Mouse (Mus musculus): ENCODE data around the gene Abca7. TPM values are rescaled to one million over a fixed set of nuclear protein-coding genes. Genes with fewer than 3 reads are reported as not detected.
A peak's percentile ranks its signal among the peaks of the same experiment; 100 is the strongest.

Abca7 gene
- polyA plus RNA-seq, 1 experiment from 2014 or later = 12.1 TPM

DNA sequence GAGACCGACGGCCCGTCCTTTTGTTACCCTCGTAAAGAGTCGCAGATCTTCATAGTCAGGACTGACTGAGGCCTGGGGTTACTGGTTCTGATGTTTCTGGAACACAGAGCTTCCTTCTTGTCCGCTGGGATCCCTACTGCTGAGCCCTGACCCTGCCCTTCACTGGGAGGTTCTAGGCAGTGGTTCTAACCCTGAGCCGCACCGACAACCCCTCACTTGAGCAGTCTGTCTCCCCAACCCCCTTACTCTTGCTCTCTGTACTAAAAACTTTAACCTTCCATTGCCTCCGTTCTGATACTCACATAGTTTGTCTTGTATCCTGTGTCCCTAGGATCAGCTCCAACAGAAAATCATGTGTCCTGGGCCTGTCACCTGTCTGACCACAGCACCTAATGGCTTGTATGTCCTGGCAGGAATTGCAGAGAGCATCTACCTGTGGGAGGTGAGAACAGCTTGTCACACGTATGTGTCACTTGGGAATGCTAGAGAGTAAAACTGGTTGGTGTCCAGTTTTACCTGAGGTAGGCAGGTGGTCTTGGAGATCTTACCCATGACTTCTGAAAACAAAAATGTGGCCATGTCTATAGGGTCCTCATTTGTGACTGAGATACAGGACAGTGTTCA is 35.5 kb upstream of the Abca7 start:
- Histone ChIP-seq H3K4me3 (peak overlapping the region; percentile 90), H3K36me3 (peaks cover 47% of the 10 kb centered on the region), H3K9me3 (replicated peaks) (no peaks in the 10 kb centered on the region), H3K4me1 (peaks cover 34% of the 10 kb centered on the region), H3K27ac (peak overlapping the region; percentile 75), H3K27me3 (replicated peaks) (no peaks in the 10 kb centered on the region), H3K9ac (peak overlapping the region; percentile 87), H3K4me2 (peak overlapping the region; percentile 91)
- WGBS (ENCODE audit: insufficient replicate concordance) = 10% methylated on average over 10 of the region's 10 CpGs
- no peak for ATAC-seq

- H3K27ac ChIP-seq = no peak overlapping the region
- no peak overlapping the region for H3K4me2 ChIP-seq
- H3K9me3 ChIP-seq (replicated peaks) = no peaks in the 10 kb centered on the region
- H3K9ac ChIP-seq = no peak overlapping the region
- peaks cover 16% of the 10 kb centered on the region for H3K4me1 ChIP-seq
- no peak for ATAC-seq
- WGBS (ENCODE audit: insufficient replicate concordance) = 86% methylated on average over 7 of the region's 7 CpGs
- peaks cover 19% of the 10 kb centered on the region for H3K27me3 ChIP-seq (replicated peaks)
- peaks cover 76% of the 10 kb centered on the region for H3K36me3 ChIP-seq
- H3K4me3 ChIP-seq = no peak overlapping the region
These were observed 31.6 kb upstream of the Abca7 start for GRCm38 (mm10) chr10:79964727-79965126.

DNA sequence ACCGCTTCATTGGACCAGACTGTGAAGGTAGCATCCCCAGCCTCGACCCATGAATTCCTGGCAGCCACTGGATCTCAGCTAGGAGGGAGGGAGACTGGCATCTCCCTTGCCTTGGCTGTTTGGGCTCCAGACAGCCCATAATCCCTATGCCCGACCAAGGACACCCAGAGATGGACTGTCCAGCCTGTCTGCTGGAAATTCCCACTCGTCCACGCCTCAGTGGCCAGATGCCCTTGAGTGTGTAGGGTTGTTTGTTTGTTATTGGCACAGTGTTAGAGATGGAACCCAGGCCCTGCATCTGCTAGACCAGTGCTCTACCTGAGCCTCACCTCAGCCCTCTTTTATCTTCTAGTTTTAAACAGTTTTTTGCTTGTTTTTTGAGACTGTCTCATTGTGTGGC is 31.0 kb upstream of the Abca7 start:
- H3K4me3 ChIP-seq = no peak overlapping the region

DNA sequence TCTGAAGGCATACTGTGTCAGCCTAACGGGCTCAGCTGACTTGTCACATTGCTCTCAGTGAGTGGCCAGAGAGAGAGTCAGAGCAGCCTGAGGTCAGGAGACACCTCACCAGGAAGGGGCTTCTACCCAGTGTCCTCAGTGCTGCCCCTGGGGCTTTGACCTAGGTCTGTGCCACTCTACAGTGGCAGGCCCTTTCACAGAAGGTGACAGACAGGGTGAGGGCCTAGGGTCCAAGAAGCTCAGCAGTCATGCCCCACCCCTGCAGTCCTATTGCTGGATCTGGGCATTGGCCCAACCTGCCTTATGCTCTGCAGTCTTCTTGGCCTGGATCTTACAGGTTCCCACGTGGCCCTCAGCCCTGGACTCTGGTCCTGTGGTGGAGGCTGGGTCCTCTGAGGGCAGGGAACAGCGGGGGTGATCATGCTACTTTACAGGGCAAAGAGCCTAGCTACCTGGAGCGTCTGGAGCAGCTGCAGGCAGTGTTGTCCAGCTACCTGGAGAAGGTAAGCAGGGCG is 29.4 kb upstream of the Abca7 start:
- H3K36me3 ChIP-seq = peaks cover 67% of the 10 kb centered on the region
- ATAC-seq = no peak
- no peak overlapping the region for H3K4me2 ChIP-seq
- 75% methylated on average over 5 of the region's 5 CpGs for WGBS (ENCODE audit: insufficient replicate concordance)
- no peak overlapping the region for H3K9ac ChIP-seq
- H3K4me3 ChIP-seq = no peak overlapping the region
- no peaks in the 10 kb centered on the region for H3K9me3 ChIP-seq (replicated peaks)
- peaks cover 7% of the 10 kb centered on the region for H3K4me1 ChIP-seq
- H3K27ac ChIP-seq = no peak overlapping the region
- H3K27me3 ChIP-seq (replicated peaks) = peaks cover 41% of the 10 kb centered on the region

More for the DNA sequence above, 31.0 kb upstream of the Abca7 start:
- ATAC-seq = no peak
- Histone ChIP-seq H3K4me2 (no peak overlapping the region), H3K27ac (no peak overlapping the region), H3K4me1 (peaks cover 15% of the 10 kb centered on the region), H3K27me3 (replicated peaks) (peaks cover 25% of the 10 kb centered on the region), H3K9ac (no peak overlapping the region), H3K36me3 (peaks cover 76% of the 10 kb centered on the region), H3K9me3 (replicated peaks) (no peaks in the 10 kb centered on the region)
- WGBS (ENCODE audit: insufficient replicate concordance) = 82% methylated on average over 5 of the region's 5 CpGs

DNA sequence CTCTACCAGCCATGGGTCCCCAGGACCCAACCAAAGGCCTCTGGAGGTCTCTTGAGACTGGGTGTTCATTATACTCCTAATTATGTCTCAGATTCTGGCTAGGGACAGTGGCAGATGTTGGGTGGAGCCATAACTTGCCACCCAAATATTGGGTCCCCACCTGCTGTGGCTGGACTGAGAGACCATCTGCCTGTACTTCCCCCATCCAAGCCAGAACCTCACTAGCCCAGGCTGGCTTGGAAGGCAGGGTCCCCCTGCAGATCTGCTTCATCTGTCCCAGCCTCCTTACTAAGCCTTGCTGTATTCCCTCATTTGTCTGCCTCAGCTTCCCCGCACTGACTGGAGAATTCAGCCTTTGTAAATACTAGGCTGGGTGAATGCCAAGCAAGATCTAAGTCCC is 28.1 kb upstream of the Abca7 start:
- no peak overlapping the region for H3K4me3 ChIP-seq
- 83% methylated on average over 1 of the region's 1 CpGs for WGBS (ENCODE audit: insufficient replicate concordance)
- no peak overlapping the region for H3K9ac ChIP-seq
- H3K4me2 ChIP-seq = no peak overlapping the region
- H3K27ac ChIP-seq = no peak overlapping the region
- H3K36me3 ChIP-seq = peaks cover 55% of the 10 kb centered on the region
- H3K27me3 ChIP-seq (replicated peaks) = peaks cover 54% of the 10 kb centered on the region
- no peak for ATAC-seq
- H3K9me3 ChIP-seq (replicated peaks) = no peaks in the 10 kb centered on the region
- H3K4me1 ChIP-seq = peaks cover 7% of the 10 kb centered on the region

DNA sequence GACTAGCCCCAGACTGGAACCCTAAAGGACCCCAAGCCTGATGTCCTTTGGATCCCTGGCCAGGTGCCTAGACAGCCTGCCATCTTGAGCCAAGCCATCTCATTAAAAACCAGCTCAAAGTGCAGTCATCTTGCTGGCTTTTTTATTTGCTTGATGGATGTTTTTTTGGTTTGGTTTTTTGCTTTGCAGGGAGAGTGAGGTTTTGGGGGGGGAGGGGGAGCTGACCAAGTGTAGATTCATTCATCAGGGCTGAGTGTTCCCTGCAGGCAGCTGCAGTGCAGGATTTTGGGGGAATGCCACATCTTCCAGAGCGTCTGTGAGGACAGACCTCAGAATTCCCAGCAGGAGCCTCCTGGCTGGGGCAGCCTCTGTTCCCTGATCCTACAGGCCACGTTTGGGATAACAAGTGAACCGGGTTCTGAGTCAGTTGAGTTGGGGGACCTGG is 27.1 kb upstream of the Abca7 start:
- no peak overlapping the region for H3K4me2 ChIP-seq
- H3K27ac ChIP-seq = no peak overlapping the region
- peaks cover 49% of the 10 kb centered on the region for H3K36me3 ChIP-seq
- 30% methylated on average over 3 of the region's 3 CpGs for WGBS (ENCODE audit: insufficient replicate concordance)
- ATAC-seq = no peak
- H3K4me1 ChIP-seq = peaks cover 7% of the 10 kb centered on the region
- H3K9ac ChIP-seq = no peak overlapping the region
- no peaks in the 10 kb centered on the region for H3K9me3 ChIP-seq (replicated peaks)
- peaks cover 62% of the 10 kb centered on the region for H3K27me3 ChIP-seq (replicated peaks)
- H3K4me3 ChIP-seq = no peak overlapping the region

DNA sequence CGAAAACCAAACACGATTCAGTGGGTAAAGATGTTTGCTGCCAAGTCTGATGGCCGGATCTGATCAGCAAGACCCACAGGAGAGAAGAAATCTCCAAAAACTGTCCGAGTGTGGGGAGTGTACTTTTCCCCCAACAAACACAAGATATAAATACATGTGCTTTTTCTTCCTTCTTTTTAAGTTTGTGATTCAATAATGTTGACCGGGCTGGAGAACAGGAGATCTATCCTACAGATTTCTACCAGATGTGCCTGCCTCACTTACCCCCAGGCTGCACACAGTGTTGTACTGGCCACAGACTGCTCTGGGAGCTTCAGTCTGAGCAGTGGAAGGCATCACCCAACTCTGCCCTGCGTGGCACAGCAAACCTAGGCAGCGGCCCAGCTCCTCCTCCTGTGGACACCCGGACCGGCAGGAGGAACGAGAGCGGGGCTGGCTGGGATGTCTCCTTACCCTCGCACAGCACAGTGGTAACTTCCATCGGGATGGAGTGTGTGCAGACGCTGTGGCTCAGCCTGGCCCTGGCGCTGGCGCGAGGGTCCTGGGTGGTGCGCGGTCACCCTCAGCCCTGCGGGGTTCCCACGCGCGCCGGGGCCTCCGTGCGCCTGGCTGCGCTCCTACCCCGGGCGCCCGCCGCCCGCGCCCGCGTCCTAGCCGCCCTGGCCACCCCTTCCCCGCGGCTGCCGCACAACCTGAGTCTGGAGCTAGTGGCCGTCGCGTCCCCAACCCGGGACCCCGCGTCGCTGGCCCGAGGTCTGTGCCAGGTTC is 25.7 kb upstream of the Abca7 start, which contains the start of gene Grin3b:
Gene Grin3b (plus strand): TSS at position 301 of the 768 bp plus-strand sequence.
- H3K36me3 ChIP-seq = peaks cover 48% of the 10 kb centered on the region
- peak within 1 kb of the TSS; percentile 61 for H3K4me2 ChIP-seq
- peaks cover 7% of the 10 kb centered on the region for H3K4me1 ChIP-seq
- peak within 1 kb of the TSS; percentile 36 for H3K4me3 ChIP-seq
- no peak for ATAC-seq
- whole genome bisulfite sequencing (ENCODE audit: insufficient replicate concordance) = 8% methylated on average over 47 of the region's 47 CpGs
- peaks cover 62% of the 10 kb centered on the region for H3K27me3 ChIP-seq (replicated peaks)
- H3K9me3 ChIP-seq (replicated peaks) = peaks cover 5% of the 10 kb centered on the region
- no peak within 1 kb of the TSS for H3K27ac ChIP-seq
- 0 out of 2 replicates have a peak within 1 kb of the TSS, but pooled peaks have one; percentile 24 for H3K9ac ChIP-seq

DNA sequence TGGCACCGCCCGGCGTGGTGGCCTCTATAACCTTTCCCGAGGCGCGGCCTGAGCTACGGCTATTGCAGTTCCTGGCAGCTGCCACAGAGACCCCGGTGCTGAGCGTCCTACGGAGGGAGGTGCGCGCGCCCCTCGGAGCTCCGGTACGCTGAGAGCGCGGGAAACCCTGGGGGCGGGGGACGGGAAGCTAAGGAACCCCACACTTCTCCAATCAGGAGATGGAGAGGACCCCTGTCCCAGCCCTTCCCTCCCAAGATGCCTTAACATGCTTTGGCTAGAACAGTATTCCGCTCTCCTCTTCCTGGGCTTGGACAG is 25.2 kb upstream of the Abca7 start:
- whole genome bisulfite sequencing (ENCODE audit: insufficient replicate concordance) = 5% methylated on average over 21 of the region's 21 CpGs
- no peak for ATAC-seq
- H3K9ac ChIP-seq = 0 out of 2 replicates have a peak overlapping the region, but pooled peaks have one; percentile 24
- H3K36me3 ChIP-seq = peaks cover 48% of the 10 kb centered on the region
- no peak overlapping the region for H3K27ac ChIP-seq
- H3K27me3 ChIP-seq (replicated peaks) = peaks cover 62% of the 10 kb centered on the region
- H3K4me2 ChIP-seq = peak overlapping the region; percentile 61
- peak overlapping the region; percentile 36 for H3K4me3 ChIP-seq
- H3K9me3 ChIP-seq (replicated peaks) = peaks cover 10% of the 10 kb centered on the region
- H3K4me1 ChIP-seq = peaks cover 7% of the 10 kb centered on the region

DNA sequence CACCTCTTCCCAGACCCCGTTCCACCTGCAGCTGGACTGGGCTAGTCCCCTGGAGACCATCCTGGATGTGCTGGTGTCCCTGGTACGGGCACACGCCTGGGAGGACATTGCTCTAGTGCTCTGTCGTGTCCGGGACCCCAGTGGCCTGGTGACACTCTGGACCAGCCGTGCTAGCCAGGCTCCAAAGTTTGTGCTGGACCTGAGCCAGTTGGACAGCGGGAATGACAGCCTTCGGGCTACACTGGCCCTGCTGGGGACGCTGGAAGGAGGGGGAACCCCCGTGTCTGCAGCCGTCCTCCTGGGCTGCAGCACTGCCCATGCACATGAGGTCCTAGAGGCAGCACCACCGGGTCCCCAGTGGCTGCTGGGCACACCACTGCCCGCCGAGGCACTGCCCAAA is 23.5 kb upstream of the Abca7 start:
- Histone ChIP-seq H3K9ac (no peak overlapping the region), H3K4me1 (peaks cover 7% of the 10 kb centered on the region), H3K4me3 (no peak overlapping the region), H3K9me3 (replicated peaks) (peaks cover 27% of the 10 kb centered on the region), H3K36me3 (peaks cover 48% of the 10 kb centered on the region), H3K27ac (no peak overlapping the region), H3K4me2 (no peak overlapping the region), H3K27me3 (replicated peaks) (peaks cover 62% of the 10 kb centered on the region)
- WGBS (ENCODE audit: insufficient replicate concordance) = 57% methylated on average over 14 of the region's 14 CpGs
- 0 out of 2 replicates have a peak, but pooled peaks have one; percentile 9 for ATAC-seq

DNA sequence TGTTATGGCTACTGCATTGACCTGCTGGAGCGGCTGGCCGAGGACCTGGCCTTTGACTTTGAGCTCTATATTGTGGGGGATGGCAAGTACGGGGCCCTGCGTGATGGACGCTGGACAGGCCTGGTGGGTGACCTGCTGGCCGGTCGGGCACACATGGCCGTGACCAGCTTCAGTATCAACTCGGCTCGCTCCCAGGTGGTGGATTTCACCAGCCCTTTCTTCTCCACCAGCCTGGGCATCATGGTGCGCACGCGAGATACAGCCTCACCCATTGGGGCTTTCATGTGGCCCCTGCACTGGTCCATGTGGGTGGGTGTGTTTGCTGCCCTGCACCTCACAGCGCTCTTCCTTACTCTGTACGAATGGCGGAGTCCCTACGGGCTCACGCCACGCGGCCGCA is 22.2 kb upstream of the Abca7 start:
- no peak overlapping the region for H3K4me2 ChIP-seq
- no peak overlapping the region for H3K27ac ChIP-seq
- peaks cover 52% of the 10 kb centered on the region for H3K36me3 ChIP-seq
- no peak overlapping the region for H3K4me3 ChIP-seq
- no peak for ATAC-seq
- WGBS (ENCODE audit: insufficient replicate concordance) = 86% methylated on average over 21 of the region's 21 CpGs
- peaks cover 49% of the 10 kb centered on the region for H3K27me3 ChIP-seq (replicated peaks)
- peaks cover 37% of the 10 kb centered on the region for H3K9me3 ChIP-seq (replicated peaks)
- H3K9ac ChIP-seq = no peak overlapping the region
- peaks cover 7% of the 10 kb centered on the region for H3K4me1 ChIP-seq

GRCm38 (mm10) chr10:79974668-79975067 is 21.6 kb upstream of the Abca7 start:
- 68% methylated on average over 8 of the region's 8 CpGs for WGBS (ENCODE audit: insufficient replicate concordance)
- no peak overlapping the region for H3K4me3 ChIP-seq
- no peak overlapping the region for H3K4me2 ChIP-seq
- H3K4me1 ChIP-seq = peaks cover 7% of the 10 kb centered on the region
- no peak for ATAC-seq
- H3K36me3 ChIP-seq = peaks cover 58% of the 10 kb centered on the region
- peaks cover 37% of the 10 kb centered on the region for H3K9me3 ChIP-seq (replicated peaks)
- no peak overlapping the region for H3K27ac ChIP-seq
- peaks cover 43% of the 10 kb centered on the region for H3K27me3 ChIP-seq (replicated peaks)
- no peak overlapping the region for H3K9ac ChIP-seq

GRCm38 (mm10) chr10:79976071-79976721 is 20.1 kb upstream of the Abca7 start:
- peaks cover 37% of the 10 kb centered on the region for H3K9me3 ChIP-seq (replicated peaks)
- no peak overlapping the region for H3K27ac ChIP-seq
- H3K4me2 ChIP-seq = no peak overlapping the region
- 90% methylated on average over 28 of the region's 28 CpGs for WGBS (ENCODE audit: insufficient replicate concordance)
- H3K4me3 ChIP-seq = no peak overlapping the region
- ATAC-seq = no peak
- H3K4me1 ChIP-seq = peaks cover 6% of the 10 kb centered on the region
- H3K27me3 ChIP-seq (replicated peaks) = peaks cover 28% of the 10 kb centered on the region
- no peak overlapping the region for H3K9ac ChIP-seq
- H3K36me3 ChIP-seq = peaks cover 73% of the 10 kb centered on the region

All from liver, embryonic 12.5 days (tissue).